Mouse (Mus musculus) cerebellum, postnatal 10 days (tissue): Measurements from ENCODE around the gene Arrdc5.

Experiments used
- DNase-seq, 2 experiments: peaks; one replicate each; pipeline ENCODE4 v3.0.0; 2021; ENCODE audit warnings: mixed read lengths in 2 of 2

The Arrdc5 gene

GRCm38 (mm10) chr17:56254695-56255094, 45.4 kb downstream of the Arrdc5 start:
- DNase-seq = no peak

- DNase-seq = peak; percentile 87 to 91
Measured at GRCm38 (mm10) chr17:56251136-56251829, 48.8 kb downstream of the Arrdc5 start.

- DNase-seq = peak in 1 of 2 experiments; percentile 34
Measured at GRCm38 (mm10) chr17:56245608-56246007, 54.5 kb downstream of the Arrdc5 start.
